Mouse (Mus musculus): ENCODE results near the gene Timp4. TPM values are rescaled to one million over a fixed set of nuclear protein-coding genes. Genes with fewer than 3 reads are reported as not detected.
"Not testable (repeated sequence)": the region's sequence is repeated elsewhere in the genome, so short reads cannot be mapped to it uniquely, and the experiment has no call there.

Timp4 gene
- polyA plus RNA-seq, 1 experiment from 2014 or later, result 0.09 TPM

GRCm38 (mm10) chr6:115241939-115242338 is 10.1 kb downstream of the Timp4 start:
- Histone ChIP-seq H3K9me3 (no peaks in the 10 kb centered on the region), H3K27me3 (ENCODE audit: insufficient read depth, poor library complexity, severe bottlenecking) (peaks cover 78% of the 10 kb centered on the region)

GRCm38 (mm10) chr6:115241131-115241699 is 10.8 kb downstream of the Timp4 start:
- peaks cover 15% of the 10 kb centered on the region; the same call in 1 of the 2 replicates for H3K4me1 ChIP-seq
- no peak for DNase-seq (ENCODE audit: low spot score)
- WGBS, result 48% methylated on average over 3 of the region's 3 CpGs
- peaks cover 78% of the 10 kb centered on the region for H3K27me3 ChIP-seq (ENCODE audit: insufficient read depth, poor library complexity, severe bottlenecking)
- no peak overlapping the region for H3K4me3 ChIP-seq
- no peak overlapping the region for H3K27ac ChIP-seq
- no peaks in the 10 kb centered on the region for H3K36me3 ChIP-seq
- H3K9me3 ChIP-seq, result no peaks in the 10 kb centered on the region

More at GRCm38 (mm10) chr6:115241939-115242338, 10.1 kb downstream of the Timp4 start:
- 86% methylated on average over 3 of the region's 3 CpGs for WGBS
- no peak for DNase-seq (ENCODE audit: low spot score)
- Histone ChIP-seq H3K4me1 (peaks cover 15% of the 10 kb centered on the region; the same call in 1 of the 2 replicates), H3K4me3 (no peak overlapping the region), H3K36me3 (no peaks in the 10 kb centered on the region), H3K27ac (no peak overlapping the region)

GRCm38 (mm10) chr6:115240431-115240830 is 11.6 kb downstream of the Timp4 start:
- 12% methylated on average over 2 of the region's 2 CpGs for WGBS
- not testable (repeated sequence) for H3K36me3 ChIP-seq; DNase-seq (ENCODE audit: low spot score); H3K27ac ChIP-seq; H3K9me3 ChIP-seq; H3K4me3 ChIP-seq
- Histone ChIP-seq H3K4me1 (peaks cover 15% of the 10 kb centered on the region; the same call in 1 of the 2 replicates), H3K27me3 (ENCODE audit: insufficient read depth, poor library complexity, severe bottlenecking) (peaks cover 78% of the 10 kb centered on the region)

GRCm38 (mm10) chr6:115239335-115239734 is 12.7 kb downstream of the Timp4 start:
- Histone ChIP-seq H3K36me3 (no peaks in the 10 kb centered on the region), H3K27me3 (ENCODE audit: insufficient read depth, poor library complexity, severe bottlenecking) (peaks cover 78% of the 10 kb centered on the region), H3K4me3 (no peak overlapping the region), H3K4me1 (peaks cover 15% of the 10 kb centered on the region; the same call in 1 of the 2 replicates), H3K9me3 (no peaks in the 10 kb centered on the region), H3K27ac (no peak overlapping the region)
- no peak for DNase-seq (ENCODE audit: low spot score)
- WGBS, result 81% methylated on average over 7 of the region's 7 CpGs

- Histone ChIP-seq H3K36me3 (no peaks in the 10 kb centered on the region), H3K27ac (no peak overlapping the region), H3K27me3 (ENCODE audit: insufficient read depth, poor library complexity, severe bottlenecking) (peaks cover 78% of the 10 kb centered on the region), H3K4me1 (peaks cover 15% of the 10 kb centered on the region; the same call in 1 of the 2 replicates), H3K4me3 (no peak overlapping the region), H3K9me3 (no peaks in the 10 kb centered on the region)
- WGBS, result 82% methylated on average over 9 of the region's 9 CpGs
- DNase-seq (ENCODE audit: low spot score), result no peak
Measured at GRCm38 (mm10) chr6:115238031-115239027, 13.7 kb downstream of the Timp4 start.

- H3K4me3 ChIP-seq, result no peak overlapping the region
- no peak overlapping the region for H3K27ac ChIP-seq
- H3K27me3 ChIP-seq (ENCODE audit: insufficient read depth, poor library complexity, severe bottlenecking), result peaks cover 78% of the 10 kb centered on the region
- no peak for DNase-seq (ENCODE audit: low spot score)
- H3K36me3 ChIP-seq, result no peaks in the 10 kb centered on the region
- no peaks in the 10 kb centered on the region for H3K4me1 ChIP-seq
- no peaks in the 10 kb centered on the region for H3K9me3 ChIP-seq
- 79% methylated on average over 1 of the region's 1 CpGs for WGBS
Measured at GRCm38 (mm10) chr6:115232562-115232961, 19.4 kb downstream of the Timp4 start.

GRCm38 (mm10) chr6:115231836-115232235 is 20.2 kb downstream of the Timp4 start:
- DNase-seq (ENCODE audit: low spot score), result no peak
- Histone ChIP-seq H3K27ac (no peak overlapping the region), H3K36me3 (no peaks in the 10 kb centered on the region), H3K27me3 (ENCODE audit: insufficient read depth, poor library complexity, severe bottlenecking) (peaks cover 71% of the 10 kb centered on the region), H3K4me3 (no peak overlapping the region), H3K9me3 (no peaks in the 10 kb centered on the region), H3K4me1 (no peaks in the 10 kb centered on the region)
- 71% methylated on average over 4 of the region's 4 CpGs for WGBS

GRCm38 (mm10) chr6:115230557-115230956 is 21.4 kb downstream of the Timp4 start:
- H3K4me1 ChIP-seq, result no peaks in the 10 kb centered on the region
- no peaks in the 10 kb centered on the region for H3K36me3 ChIP-seq
- no peak for DNase-seq (ENCODE audit: low spot score)
- H3K4me3 ChIP-seq, result no peak overlapping the region
- no peak overlapping the region for H3K27ac ChIP-seq
- 67% methylated on average over 3 of the region's 3 CpGs for WGBS
- peaks cover 62% of the 10 kb centered on the region for H3K27me3 ChIP-seq (ENCODE audit: insufficient read depth, poor library complexity, severe bottlenecking)
- H3K9me3 ChIP-seq, result no peaks in the 10 kb centered on the region

GRCm38 (mm10) chr6:115227529-115227928 is 24.5 kb downstream of the Timp4 start:
- WGBS, result 4% methylated on average over 2 of the region's 2 CpGs
- no peaks in the 10 kb centered on the region for H3K36me3 ChIP-seq
- H3K4me3 ChIP-seq, result no peak overlapping the region
- no peaks in the 10 kb centered on the region for H3K9me3 ChIP-seq
- DNase-seq (ENCODE audit: low spot score), result peak; percentile 79
- peaks cover 48% of the 10 kb centered on the region for H3K27me3 ChIP-seq (ENCODE audit: insufficient read depth, poor library complexity, severe bottlenecking)
- no peaks in the 10 kb centered on the region for H3K4me1 ChIP-seq
- no peak overlapping the region for H3K27ac ChIP-seq

- H3K27me3 ChIP-seq (ENCODE audit: insufficient read depth, poor library complexity, severe bottlenecking), result peaks cover 43% of the 10 kb centered on the region
- 67% methylated on average over 4 of the region's 4 CpGs for WGBS
- no peak within 1 kb of the TSS for H3K27ac ChIP-seq
- H3K9me3 ChIP-seq, result no peaks in the 10 kb centered on the region
- no peaks in the 10 kb centered on the region for H3K36me3 ChIP-seq
- H3K4me3 ChIP-seq, result no peak within 1 kb of the TSS
- H3K4me1 ChIP-seq, result no peaks in the 10 kb centered on the region
- no peak for DNase-seq (ENCODE audit: low spot score)
Measured at GRCm38 (mm10) chr6:115227043-115227442, 25.0 kb downstream of the Timp4 start, which contains the start of gene Gm17482. TSS of gene Gm17482 (plus strand) at chr6:115227343.

GRCm38 (mm10) chr6:115225519-115225918 is 26.5 kb downstream of the Timp4 start:
- Histone ChIP-seq H3K36me3 (no peaks in the 10 kb centered on the region), H3K27me3 (ENCODE audit: insufficient read depth, poor library complexity, severe bottlenecking) (peaks cover 35% of the 10 kb centered on the region), H3K4me1 (no peaks in the 10 kb centered on the region), H3K27ac (no peak overlapping the region), H3K9me3 (no peaks in the 10 kb centered on the region), H3K4me3 (no peak overlapping the region)
- DNase-seq (ENCODE audit: low spot score), result no peak
- 77% methylated on average over 3 of the region's 3 CpGs for WGBS

- Histone ChIP-seq H3K9me3 (no peaks in the 10 kb centered on the region), H3K36me3 (no peaks in the 10 kb centered on the region), H3K27ac (no peak overlapping the region), H3K4me3 (no peak overlapping the region), H3K27me3 (ENCODE audit: insufficient read depth, poor library complexity, severe bottlenecking) (peaks cover 21% of the 10 kb centered on the region), H3K4me1 (no peaks in the 10 kb centered on the region)
- WGBS, result 78% methylated on average over 8 of the region's 8 CpGs
- DNase-seq (ENCODE audit: low spot score), result no peak
Measured at GRCm38 (mm10) chr6:115221215-115221641, 30.8 kb downstream of the Timp4 start.

GRCm38 (mm10) chr6:115213129-115213528 is 38.9 kb downstream of the Timp4 start:
- WGBS, result 63% methylated on average over 5 of the region's 5 CpGs
- Histone ChIP-seq H3K36me3 (no peaks in the 10 kb centered on the region), H3K27me3 (ENCODE audit: insufficient read depth, poor library complexity, severe bottlenecking) (0 out of 2 replicates have a peak, but pooled peaks cover 7% of the 10 kb centered on the region), H3K4me3 (no peak overlapping the region), H3K27ac (no peak overlapping the region), H3K4me1 (peaks cover 7% of the 10 kb centered on the region; the same call in 1 of the 2 replicates), H3K9me3 (no peaks in the 10 kb centered on the region)
- DNase-seq (ENCODE audit: low spot score), result no peak

Data from heart, embryonic 10.5 days (tissue).